Mouse (Mus musculus): Measurements from ENCODE around the gene Ceacam2. TPM values are rescaled to one million over a fixed set of nuclear protein-coding genes. Genes with fewer than 3 reads are reported as not detected.
"Not testable (repeated sequence)": the region's sequence is repeated elsewhere in the genome, so short reads cannot be mapped to it uniquely, and the experiment has no call there.

Gene Ceacam2
- total and polyA plus RNA-seq, 3 experiments: 0.05 TPM; not detected in 2

DNA sequence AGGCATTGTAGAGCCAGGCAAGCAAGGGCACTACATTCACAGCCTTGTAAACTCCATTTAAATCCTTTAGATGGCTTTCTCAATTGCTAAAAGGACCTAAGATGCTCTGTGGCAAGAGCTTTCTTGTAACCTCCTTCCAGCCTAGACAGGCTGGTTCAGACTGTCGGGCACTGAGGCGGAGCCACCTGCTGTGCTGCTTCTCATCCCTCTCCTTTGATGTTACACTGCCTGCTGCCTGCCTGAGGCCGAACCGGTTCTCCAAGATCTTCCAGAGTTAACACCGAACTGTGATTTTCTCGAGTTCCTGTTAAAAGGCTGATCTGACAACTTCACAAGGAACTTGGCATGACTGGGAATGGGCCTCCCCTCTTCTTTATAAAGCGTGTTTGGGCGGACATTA, 36.2 kb upstream of the Ceacam2 start:
- TF ChIP-seq GATA2 (IDR thresholded peaks at IDR 0.05; ENCODE audit: borderline replicate concordance, low read depth, low read length) (no peak), CTCF (IDR thresholded peaks at IDR 0.05; ENCODE audit: low read depth, low read length) (no peak), GATA1 (IDR thresholded peaks at IDR 0.05; ENCODE audit: borderline replicate concordance, low read length) (no peak), POLR2AphosphoS5 (IDR thresholded peaks at IDR 0.05; ENCODE audit: insufficient replicate concordance, low read depth, low read length) (no peak)
- ATAC-seq (ENCODE audit: extremely low read depth, insufficient number of reproducible peaks, low FRiP score, poor library complexity, severe bottlenecking) (no peak), DNase-seq (ENCODE audit: low spot score) (no peak)
- Histone ChIP-seq H3K4me3 (ENCODE audit: low read depth, low read length) (no peak overlapping the region), H3K36me3 (replicated peaks) (no peaks in the 10 kb centered on the region), H3K4me1 (ENCODE audit: insufficient read depth, low read depth, low read length) (no peaks in the 10 kb centered on the region), H3K9me3 (replicated peaks) (no peaks in the 10 kb centered on the region), H3K27me3 (ENCODE audit: insufficient read depth, low read length) (peaks cover 6% of the 10 kb centered on the region; the same call in 1 of the 2 replicates)

DNA sequence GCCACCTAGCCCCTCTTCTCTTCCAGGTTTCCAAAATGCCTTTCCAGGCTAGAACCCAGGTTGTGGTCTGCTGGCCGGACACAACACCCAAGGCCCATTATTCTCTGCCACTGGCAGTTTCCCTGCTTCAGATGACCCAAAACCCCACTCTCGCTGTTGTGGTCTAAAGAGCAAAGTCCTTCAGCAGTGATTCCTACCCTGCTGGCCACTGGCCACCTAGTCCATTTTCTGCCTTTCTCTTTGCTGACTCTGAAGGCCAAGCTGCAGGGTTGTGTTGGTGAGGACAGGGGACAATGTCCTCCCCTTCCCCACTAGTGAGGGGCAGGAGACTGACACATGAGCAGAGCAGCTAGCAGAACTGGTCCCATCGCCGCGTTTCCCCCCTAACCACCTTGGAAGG, 35.4 kb upstream of the Ceacam2 start:
- no peak for ATAC-seq (ENCODE audit: extremely low read depth, insufficient number of reproducible peaks, low FRiP score, poor library complexity, severe bottlenecking)
- H3K36me3 ChIP-seq (replicated peaks): no peaks in the 10 kb centered on the region
- H3K4me1 ChIP-seq (ENCODE audit: insufficient read depth, low read depth, low read length): no peaks in the 10 kb centered on the region
- no peak overlapping the region for H3K4me3 ChIP-seq (ENCODE audit: low read depth, low read length)
- peaks cover 6% of the 10 kb centered on the region; the same call in 1 of the 2 replicates for H3K27me3 ChIP-seq (ENCODE audit: insufficient read depth, low read length)
- no peak for DNase-seq (ENCODE audit: low spot score)
- H3K9me3 ChIP-seq (replicated peaks): no peaks in the 10 kb centered on the region
- no peak for TF ChIP-seq CTCF (IDR thresholded peaks at IDR 0.05; ENCODE audit: low read depth, low read length)
- TF ChIP-seq POLR2AphosphoS5 (IDR thresholded peaks at IDR 0.05; ENCODE audit: insufficient replicate concordance, low read depth, low read length): no peak
- no peak for TF ChIP-seq TAL1 (conservative IDR thresholded peaks at IDR 0.05; ENCODE audit: low read depth, low read length)

DNA sequence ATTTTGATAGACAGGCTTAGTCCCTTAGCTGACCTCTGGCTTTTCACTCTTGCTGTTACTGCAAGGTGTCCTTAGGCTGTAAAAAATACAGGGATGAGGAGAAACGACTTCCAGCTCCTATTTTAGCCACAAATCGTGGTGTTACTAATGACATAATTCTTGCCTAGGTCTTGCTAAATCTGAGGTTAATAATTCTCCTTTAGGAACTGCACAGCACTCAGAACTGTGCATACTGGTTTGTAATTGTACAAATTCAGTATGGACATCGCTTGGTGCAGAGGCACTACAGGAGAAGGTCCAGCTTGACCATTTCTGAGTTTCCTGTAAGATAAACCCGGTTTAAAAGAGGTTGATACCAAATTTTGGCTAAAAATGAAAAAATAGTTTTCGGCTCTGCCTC, 34.1 kb upstream of the Ceacam2 start:
- not testable (repeated sequence) for H3K36me3 ChIP-seq (replicated peaks); H3K4me1 ChIP-seq (ENCODE audit: insufficient read depth, low read depth, low read length); H3K27me3 ChIP-seq (ENCODE audit: insufficient read depth, low read length); H3K9me3 ChIP-seq (replicated peaks); H3K4me3 ChIP-seq (ENCODE audit: low read depth, low read length); DNase-seq (ENCODE audit: low spot score); ATAC-seq (ENCODE audit: extremely low read depth, insufficient number of reproducible peaks, low FRiP score, poor library complexity, severe bottlenecking)

DNA sequence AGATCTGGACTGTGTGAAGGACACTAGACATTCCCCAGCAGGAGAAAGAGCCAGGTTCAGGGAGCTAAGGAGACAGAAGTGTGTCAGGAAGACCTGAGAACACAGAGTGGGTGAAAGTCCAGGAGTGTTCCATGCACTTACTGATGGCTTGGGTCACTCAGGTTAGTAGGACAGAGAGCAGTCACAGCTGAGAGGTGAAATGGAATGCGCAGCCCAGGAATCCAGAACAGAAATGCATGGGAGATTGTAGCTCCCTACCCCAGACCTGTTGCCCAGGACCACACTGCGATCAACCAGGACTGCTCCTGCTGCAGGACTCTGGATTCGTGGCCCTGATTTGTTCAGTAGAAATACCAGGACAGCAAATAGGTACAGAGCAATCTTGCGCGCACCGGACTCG, 29.1 kb upstream of the Ceacam2 start:
- H3K4me3 ChIP-seq (ENCODE audit: low read depth, low read length): no peak overlapping the region
- TF ChIP-seq TAL1 (conservative IDR thresholded peaks at IDR 0.05; ENCODE audit: low read depth, low read length): no peak
- TF ChIP-seq CTCF (IDR thresholded peaks at IDR 0.05; ENCODE audit: low read depth, low read length): no peak
- TF ChIP-seq GATA2 (IDR thresholded peaks at IDR 0.05; ENCODE audit: borderline replicate concordance, low read depth, low read length): no peak
- TF ChIP-seq GATA1 (IDR thresholded peaks at IDR 0.05; ENCODE audit: borderline replicate concordance, low read length): no peak
- TF ChIP-seq POLR2AphosphoS5 (IDR thresholded peaks at IDR 0.05; ENCODE audit: insufficient replicate concordance, low read depth, low read length): no peak
- ATAC-seq (ENCODE audit: extremely low read depth, insufficient number of reproducible peaks, low FRiP score, poor library complexity, severe bottlenecking): no peak

DNA sequence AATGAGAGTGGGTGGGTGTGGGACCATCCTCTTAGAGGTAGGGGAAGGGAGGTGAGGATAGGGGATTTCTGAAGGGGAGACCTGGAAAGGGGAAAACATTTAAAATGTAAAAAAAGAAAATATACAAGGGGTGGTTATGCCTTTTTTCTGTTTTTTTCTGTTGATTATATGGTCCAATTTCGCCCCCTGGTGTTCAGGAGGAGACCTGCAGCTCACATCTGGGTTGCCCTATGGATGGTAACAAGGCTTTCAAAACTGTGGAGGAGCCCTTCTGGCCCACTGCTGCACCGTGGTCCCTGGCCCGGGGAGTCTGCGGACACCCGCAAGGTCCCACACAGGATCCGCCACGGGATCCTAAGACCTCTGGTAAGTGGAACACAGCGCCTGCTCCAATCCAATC, 1.8 kb upstream of the Ceacam2 start:
- ATAC-seq (ENCODE audit: extremely low read depth, insufficient number of reproducible peaks, low FRiP score, poor library complexity, severe bottlenecking); H3K9me3 ChIP-seq (replicated peaks); H3K4me1 ChIP-seq (ENCODE audit: insufficient read depth, low read depth, low read length); H3K27me3 ChIP-seq (ENCODE audit: insufficient read depth, low read length); H3K36me3 ChIP-seq (replicated peaks); H3K4me3 ChIP-seq (ENCODE audit: low read depth, low read length); DNase-seq (ENCODE audit: low spot score): not testable (repeated sequence)

More for the DNA sequence above, 29.1 kb upstream of the Ceacam2 start:
- H3K27me3 ChIP-seq (ENCODE audit: insufficient read depth, low read length): no peaks in the 10 kb centered on the region
- peaks cover 6% of the 10 kb centered on the region for H3K9me3 ChIP-seq (replicated peaks)
- H3K4me1 ChIP-seq (ENCODE audit: insufficient read depth, low read depth, low read length): no peaks in the 10 kb centered on the region
- no peaks in the 10 kb centered on the region for H3K36me3 ChIP-seq (replicated peaks)
- no peak for DNase-seq (ENCODE audit: low spot score)

DNA sequence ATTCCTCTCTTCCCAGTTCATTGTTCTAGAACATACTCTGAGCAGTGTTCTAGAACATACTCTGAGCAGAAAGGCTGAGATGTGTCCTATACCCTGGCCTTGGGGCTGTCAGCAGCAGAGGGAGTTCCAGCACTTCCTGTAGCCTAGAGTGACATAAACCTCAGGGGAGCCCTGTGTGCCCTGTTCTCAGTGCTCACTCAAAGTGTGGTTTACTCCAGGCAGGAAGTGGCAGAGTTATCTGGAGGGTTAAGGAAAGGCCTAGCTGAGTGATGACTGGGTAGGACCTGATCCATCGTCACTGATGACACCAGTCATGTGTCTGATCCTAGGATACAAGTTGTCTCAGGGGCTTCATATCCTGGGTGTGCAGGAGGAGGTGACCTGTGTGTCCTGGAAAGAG, 297 bp upstream of the Ceacam2 start:
- not testable (repeated sequence) for DNase-seq (ENCODE audit: low spot score); H3K36me3 ChIP-seq (replicated peaks); H3K4me3 ChIP-seq (ENCODE audit: low read depth, low read length); ATAC-seq (ENCODE audit: extremely low read depth, insufficient number of reproducible peaks, low FRiP score, poor library complexity, severe bottlenecking); H3K4me1 ChIP-seq (ENCODE audit: insufficient read depth, low read depth, low read length); H3K27me3 ChIP-seq (ENCODE audit: insufficient read depth, low read length); H3K9me3 ChIP-seq (replicated peaks)

DNA sequence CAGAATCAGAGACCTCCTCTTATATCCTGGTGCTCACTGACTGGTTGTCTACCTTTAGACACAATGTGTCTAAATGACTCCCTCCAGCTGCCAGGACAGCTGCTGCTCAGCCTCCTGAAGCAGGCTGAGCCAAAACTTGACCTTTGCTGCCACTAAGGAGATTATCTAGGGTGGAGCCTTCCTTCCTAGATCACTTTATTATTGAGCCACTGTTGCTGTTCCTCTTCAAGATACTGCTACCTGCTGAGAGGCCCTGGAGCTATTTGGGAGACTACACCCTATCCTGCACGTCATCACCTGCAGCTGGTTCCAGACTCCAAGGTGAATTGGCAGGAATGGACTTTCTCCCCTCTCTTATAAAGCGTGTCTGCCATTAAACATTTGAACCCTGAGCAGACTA, 8.8 kb downstream of the Ceacam2 start:
- no peak for ATAC-seq (ENCODE audit: extremely low read depth, insufficient number of reproducible peaks, low FRiP score, poor library complexity, severe bottlenecking)
- TF ChIP-seq GATA2 (IDR thresholded peaks at IDR 0.05; ENCODE audit: borderline replicate concordance, low read depth, low read length) (no peak), TAL1 (conservative IDR thresholded peaks at IDR 0.05; ENCODE audit: low read depth, low read length) (no peak), POLR2AphosphoS5 (IDR thresholded peaks at IDR 0.05; ENCODE audit: insufficient replicate concordance, low read depth, low read length) (no peak), CTCF (IDR thresholded peaks at IDR 0.05; ENCODE audit: low read depth, low read length) (no peak), GATA1 (IDR thresholded peaks at IDR 0.05; ENCODE audit: borderline replicate concordance, low read length) (no peak)
- Histone ChIP-seq H3K4me3 (ENCODE audit: low read depth, low read length) (no peak overlapping the region), H3K36me3 (replicated peaks) (no peaks in the 10 kb centered on the region), H3K27me3 (ENCODE audit: insufficient read depth, low read length) (no peaks in the 10 kb centered on the region), H3K9me3 (replicated peaks) (no peaks in the 10 kb centered on the region), H3K4me1 (ENCODE audit: insufficient read depth, low read depth, low read length) (no peaks in the 10 kb centered on the region)
- DNase-seq (ENCODE audit: low spot score): no peak

DNA sequence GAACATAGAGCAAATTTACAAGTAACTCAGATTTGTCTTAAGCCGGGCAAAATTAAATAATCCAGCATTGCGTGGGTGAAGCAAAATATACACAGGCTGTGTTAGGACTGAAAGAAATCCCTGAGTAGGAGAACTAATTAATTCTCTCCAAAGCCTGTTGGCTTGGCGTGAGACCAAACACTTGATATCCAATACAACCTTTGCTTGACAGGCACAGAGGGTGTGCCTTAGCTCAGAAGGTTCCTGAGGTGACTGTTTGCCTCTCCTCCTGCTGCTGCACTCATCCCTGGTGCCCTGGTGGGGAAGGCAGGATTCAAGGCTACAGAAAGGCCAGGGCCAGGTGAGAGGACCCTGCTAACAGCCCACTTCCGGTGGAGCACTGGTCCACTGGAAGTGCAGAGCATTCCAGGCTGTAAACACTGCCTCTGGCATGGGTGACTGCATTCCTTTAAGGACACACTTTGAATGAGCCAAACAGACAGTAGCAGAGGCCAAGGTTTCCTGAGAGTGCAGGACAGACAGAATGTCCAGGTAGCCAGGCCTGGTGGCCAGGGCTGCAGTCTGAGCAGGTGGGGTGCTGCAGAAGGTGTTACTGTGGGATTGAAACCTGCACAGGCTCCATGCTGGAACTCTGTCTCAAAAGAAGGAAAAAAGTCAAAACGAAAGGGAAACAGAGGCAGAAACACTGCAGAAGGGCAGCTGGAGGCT, 23.4 kb downstream of the Ceacam2 start:
- DNase-seq (ENCODE audit: low spot score); ATAC-seq (ENCODE audit: extremely low read depth, insufficient number of reproducible peaks, low FRiP score, poor library complexity, severe bottlenecking); H3K27me3 ChIP-seq (ENCODE audit: insufficient read depth, low read length); H3K4me1 ChIP-seq (ENCODE audit: insufficient read depth, low read depth, low read length); H3K9me3 ChIP-seq (replicated peaks); H3K4me3 ChIP-seq (ENCODE audit: low read depth, low read length); H3K36me3 ChIP-seq (replicated peaks): not testable (repeated sequence)

DNA sequence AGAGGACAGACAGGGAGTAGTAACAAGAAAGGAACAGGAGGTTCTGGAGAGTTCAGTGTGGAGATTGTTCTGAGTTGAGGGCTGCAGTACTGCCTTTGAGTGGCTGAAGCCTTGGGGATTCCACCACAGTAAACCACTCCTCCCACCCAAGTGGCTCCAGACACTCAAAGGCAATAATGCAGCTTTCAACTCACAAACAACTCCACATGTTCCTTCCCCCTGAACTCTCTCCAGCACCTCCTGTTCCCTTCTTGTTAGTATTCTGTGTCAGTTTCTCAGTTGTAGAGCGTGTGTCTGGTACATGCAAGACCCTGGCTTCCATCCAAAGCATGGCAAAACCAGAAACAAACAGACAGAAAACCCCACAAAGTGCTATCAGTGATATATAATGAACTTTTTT, 24.0 kb downstream of the Ceacam2 start:
- not testable (repeated sequence) for ATAC-seq (ENCODE audit: extremely low read depth, insufficient number of reproducible peaks, low FRiP score, poor library complexity, severe bottlenecking); H3K4me3 ChIP-seq (ENCODE audit: low read depth, low read length); H3K9me3 ChIP-seq (replicated peaks)

More for the DNA sequence above, 24.0 kb downstream of the Ceacam2 start:
- not testable (repeated sequence) for H3K4me1 ChIP-seq (ENCODE audit: insufficient read depth, low read depth, low read length); DNase-seq (ENCODE audit: low spot score); H3K27me3 ChIP-seq (ENCODE audit: insufficient read depth, low read length); H3K36me3 ChIP-seq (replicated peaks)

Data from G1E (cell line).